Mouse (Mus musculus): ENCODE measurements around the gene Rab31.

Gene Rab31

DNA sequence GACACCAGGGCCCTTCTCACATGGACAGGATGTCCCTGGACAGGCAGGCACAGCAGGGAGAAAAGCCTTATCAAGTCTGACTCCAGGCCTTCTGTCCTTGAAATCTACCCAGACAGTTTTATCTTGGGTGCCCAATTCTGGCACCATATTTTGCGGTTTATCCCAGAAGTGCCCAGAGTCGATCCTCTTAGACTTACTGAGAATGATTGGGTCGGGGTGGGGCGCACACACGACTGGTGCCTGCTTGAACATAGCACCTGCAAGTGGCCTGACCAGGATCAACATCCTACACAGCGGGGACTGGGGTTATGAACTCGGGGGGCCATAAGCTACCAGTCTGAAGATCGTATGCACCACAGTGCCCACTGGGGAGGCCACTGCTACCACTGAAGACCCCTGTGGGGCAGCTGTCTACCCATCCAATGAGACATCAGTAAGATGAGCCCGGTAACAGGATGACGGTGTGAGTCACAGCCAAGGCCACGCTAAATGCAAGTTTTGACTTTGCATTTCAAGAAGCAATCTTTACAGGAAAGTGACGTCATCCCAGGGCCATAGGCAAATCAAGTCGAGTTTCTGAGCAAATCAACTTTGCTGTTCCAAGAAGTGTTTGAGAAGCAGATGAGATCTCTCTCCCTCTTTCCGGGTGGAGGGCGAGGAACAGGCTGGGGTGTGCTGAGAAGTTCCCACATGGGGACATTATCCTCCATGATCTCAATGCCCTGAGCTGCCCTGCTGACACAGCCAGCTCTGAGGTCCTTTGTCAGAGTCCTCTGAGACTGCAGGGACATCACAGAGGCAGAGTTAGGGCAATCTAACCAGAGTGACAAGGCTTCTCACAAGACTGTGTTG lies 32.5 kb downstream of the Rab31 start:
- no peak for DNase-seq (ENCODE audit: low read depth)

DNA sequence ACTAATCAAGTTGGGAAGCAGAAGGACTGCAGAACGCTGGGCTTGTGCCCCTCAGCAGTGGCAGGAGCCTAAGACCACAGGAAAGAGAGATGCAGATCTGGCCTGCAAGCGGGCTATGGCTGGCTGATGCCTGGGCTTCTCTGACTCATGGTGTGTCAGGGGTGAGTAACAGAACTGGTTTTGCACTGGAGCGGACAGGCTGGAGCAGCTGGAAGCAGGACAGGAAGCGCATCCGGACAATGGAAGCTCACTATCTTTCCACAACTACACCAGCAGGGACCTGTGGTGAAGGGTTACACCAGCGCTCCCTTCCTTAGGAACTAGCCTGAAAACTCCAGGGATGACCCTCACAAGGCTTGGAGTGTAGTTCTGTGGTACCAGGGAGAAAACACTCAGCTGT lies 34.9 kb downstream of the Rab31 start:
- no peak for DNase-seq (ENCODE audit: low read depth)

DNA sequence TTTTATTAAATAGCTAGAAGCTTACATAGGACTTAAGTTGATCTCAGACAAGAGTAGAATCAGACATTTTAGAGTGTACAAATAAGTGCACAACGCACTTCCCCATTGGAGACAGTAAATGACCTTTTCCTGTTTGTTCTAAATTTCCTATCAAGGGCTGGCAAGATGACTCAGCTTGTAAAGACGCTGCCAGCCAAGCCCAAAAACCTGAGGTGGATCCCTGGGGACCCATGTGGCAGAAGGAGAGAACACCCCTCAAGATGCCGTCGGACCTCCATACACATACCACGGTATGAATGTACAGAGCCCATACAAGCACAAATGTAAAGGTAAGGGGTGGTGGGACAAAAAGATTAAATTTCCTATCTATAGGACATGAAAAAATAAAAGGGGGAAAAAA lies 35.4 kb downstream of the Rab31 start:
- DNase-seq (ENCODE audit: low read depth), result no peak

DNA sequence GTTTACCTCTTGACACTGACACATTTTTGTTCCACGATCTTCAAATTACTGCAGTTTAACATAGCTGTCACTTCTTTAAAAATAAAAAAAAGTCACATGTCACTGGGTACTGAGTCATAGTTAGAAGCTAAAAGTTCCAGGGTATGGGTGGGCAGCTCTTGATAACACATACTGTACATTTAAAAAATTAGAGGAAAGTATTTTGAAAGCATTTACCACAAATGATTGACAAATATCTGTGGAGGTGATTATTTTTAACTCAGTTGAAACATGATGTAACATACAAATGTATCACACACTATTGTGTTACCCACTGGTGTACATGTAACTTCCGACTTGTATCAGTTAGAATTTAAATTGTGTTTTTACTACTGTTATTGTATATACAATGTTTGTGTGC lies 37.5 kb downstream of the Rab31 start:
- DNase-seq (ENCODE audit: low read depth), result no peak

DNA sequence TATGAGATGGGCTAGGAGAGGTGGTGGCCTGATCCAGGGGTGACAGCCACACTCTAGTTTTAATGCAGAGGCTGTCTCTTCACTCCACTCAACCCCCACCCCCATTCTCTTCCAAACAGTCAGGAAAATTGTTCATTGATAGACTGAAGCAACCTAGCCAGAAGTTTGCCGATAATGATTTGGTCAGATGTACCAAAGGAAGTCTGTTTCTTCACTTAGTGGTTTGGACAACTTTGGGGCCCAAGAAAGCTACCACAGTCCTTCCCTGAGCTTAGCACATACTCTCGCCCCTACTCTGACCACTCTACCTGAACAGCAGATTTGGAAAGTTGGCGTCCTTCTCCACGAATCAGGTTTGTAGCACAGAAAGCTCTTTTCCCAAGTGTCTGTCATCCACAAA lies 39.9 kb downstream of the Rab31 start:
- no peak for DNase-seq (ENCODE audit: low read depth)

DNA sequence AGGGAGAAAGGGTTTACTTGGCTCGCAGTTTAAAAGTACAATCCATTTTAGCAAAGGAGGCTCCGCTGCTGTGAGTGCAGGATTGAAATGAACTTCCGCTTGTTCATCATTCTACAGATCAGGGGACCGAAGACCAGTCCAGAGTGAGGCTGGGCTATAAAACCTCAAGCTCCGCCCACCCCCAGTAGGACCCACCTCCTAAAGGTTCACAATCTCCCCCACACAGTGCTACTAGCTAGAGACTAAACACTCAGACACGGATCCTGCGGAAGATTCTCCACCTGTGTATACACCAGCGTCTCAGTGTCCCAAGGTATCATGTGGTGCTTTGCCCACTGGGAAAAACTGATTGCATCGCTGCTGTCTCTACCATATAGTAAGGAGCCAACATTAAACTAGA lies 40.8 kb downstream of the Rab31 start:
- no peak for DNase-seq (ENCODE audit: low read depth)

DNA sequence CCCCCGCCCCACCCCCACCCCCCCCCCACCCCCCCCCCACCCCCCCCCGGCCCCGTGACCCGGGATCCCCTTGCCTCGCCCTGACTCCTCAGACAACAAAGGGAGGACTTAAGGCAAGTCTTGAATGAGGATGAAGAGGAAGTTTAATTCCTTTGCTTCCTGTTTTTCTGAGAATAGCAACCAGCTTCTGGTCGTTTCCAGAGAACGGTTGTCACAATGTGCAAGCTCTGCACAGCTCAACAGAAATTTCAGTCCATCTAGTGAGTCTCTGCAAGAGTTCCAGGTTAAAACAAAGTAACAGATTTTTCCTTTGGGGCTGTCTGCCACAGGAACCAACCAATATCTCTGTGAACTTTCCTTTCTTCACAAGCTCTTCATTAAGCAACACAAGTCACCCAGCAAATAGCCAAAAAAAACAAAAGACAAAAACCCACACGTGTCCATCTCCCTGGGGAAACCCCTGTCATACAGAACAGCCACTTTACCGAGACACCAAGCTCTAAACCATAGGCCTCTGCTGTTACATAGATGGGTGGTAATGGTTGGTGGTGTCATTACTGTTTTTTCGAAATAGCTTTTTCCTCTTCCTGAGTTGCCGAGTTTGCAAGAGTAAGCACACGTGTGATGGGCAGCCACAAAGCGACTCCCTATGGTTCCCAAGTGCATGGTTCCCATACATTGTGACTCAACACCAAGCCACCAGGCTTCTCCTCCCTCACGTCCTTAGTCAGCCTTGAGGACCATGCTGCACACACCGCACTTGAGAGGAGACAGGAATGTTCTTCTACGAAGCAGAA lies 42.4 kb downstream of the Rab31 start:
- no peak for DNase-seq (ENCODE audit: low read depth)

DNA sequence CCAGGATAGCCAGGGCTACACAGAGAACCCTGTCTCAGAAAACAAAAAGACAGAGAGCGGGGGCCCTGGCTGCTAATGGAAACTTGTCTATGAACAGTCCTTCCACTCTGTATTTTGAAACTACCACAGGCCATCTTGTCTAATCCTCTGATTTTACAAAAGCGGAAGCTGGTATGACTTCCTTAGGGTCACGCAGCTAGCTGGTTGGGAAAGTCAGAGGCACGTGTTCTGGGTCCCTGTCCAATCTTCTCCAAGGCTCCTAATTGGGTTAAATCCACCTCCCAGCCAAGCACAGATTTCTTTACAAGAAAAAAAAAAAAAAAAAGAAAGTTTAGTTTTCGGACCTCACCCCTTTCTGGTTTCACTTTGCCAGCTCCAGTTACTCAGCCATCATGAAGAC lies 45.8 kb downstream of the Rab31 start:
- DNase-seq (ENCODE audit: low read depth), result no peak

DNA sequence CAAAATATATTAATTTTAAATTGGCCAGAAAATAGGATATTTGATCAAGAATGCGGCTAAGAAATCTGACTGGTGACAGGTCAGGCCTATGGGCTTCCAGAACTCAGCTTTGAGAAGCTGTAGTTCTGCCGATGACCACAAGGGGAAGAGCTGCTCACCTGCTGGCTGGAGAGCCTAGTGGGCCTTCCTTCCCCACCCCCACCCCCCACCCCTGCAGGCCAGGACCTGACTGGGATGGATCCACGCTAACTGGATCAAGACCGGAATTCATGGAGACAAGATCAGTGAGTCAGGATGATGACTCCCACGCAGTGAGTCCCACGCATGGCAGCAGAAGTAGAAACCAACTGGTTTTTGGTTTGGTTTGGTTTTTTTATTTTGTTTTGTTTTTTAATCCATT lies 46.3 kb downstream of the Rab31 start:
- DNase-seq (ENCODE audit: low read depth), result no peak

DNA sequence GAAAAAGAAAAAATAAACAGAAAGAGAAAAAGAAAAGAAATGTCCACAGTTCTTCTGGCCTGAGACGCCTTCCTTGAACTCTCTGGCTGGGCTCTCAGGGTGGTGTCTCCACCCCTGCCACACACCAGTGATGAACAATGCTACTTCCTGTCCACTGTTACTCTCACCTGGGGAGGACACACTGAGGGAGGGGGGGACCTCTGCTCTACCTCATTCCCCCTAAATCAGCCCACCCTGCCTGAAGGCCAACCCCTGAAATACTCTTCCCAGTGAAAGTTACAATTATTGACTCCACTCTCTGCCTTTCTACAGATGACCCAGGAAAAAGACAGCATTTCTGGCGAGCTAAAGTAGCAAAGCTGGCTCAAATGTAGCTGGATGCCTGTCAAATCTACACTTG lies 46.7 kb downstream of the Rab31 start:
- DNase-seq (ENCODE audit: low read depth), result no peak

DNA sequence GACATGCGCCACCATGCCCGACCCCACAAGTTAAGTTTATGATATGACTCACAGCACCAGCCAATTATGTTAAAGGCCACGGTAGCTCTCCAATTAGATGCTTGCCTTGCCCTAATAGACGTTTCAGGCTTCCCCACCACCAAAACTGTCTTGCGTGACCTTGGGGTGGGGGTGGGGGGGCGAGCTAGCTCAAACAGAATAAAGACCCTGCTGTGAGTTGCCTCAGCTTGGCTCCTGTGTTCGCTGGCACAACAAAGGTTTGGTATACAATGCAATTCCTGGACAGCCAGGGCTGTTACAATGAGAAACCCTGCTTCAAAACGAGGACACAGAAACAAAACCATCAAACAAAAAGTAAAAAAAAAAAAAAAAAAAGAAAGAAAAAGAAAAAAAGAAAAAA lies 47.2 kb downstream of the Rab31 start:
- no peak for DNase-seq (ENCODE audit: low read depth)

DNA sequence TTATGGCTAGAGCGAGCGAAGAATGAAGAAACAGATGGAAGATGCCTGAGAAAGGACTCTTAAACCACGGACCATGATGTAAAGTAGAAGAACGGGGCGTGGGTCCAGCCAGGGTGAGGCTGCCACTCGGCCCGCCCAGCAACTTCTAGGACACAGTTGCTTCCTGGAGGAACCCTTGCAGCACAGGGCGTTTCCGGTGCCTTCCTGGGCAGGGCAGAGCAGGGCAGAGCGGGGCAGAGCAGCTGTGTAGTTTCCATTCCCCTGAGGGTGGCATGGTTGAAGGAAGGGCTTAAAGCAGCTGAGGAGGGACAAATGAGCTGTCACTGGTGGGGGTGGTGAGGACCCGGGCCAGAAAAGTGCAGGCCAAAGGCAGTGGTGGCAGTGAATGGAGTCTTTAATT lies 48.3 kb downstream of the Rab31 start:
- DNase-seq (ENCODE audit: low read depth), result no peak

DNA sequence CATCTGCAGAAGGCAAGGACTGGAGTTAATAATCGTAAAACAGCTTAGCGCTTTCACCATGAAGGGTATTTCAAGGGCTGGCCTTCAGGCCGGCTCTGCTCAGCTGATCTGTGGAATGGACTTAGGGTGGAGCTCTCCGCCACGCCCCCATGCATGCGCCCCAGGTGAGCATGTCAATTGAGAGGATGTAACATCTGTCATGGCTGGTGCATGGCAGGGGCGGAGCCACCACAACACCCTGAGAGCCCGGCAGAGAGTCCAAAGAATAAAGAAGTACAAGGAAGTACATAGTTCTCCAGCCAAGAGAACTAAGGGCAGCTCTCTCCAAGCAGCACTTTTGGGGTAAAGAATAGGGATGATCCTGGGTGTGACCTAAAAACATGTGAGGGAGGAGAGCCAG lies 48.9 kb downstream of the Rab31 start:
- no peak for DNase-seq (ENCODE audit: low read depth)

DNA sequence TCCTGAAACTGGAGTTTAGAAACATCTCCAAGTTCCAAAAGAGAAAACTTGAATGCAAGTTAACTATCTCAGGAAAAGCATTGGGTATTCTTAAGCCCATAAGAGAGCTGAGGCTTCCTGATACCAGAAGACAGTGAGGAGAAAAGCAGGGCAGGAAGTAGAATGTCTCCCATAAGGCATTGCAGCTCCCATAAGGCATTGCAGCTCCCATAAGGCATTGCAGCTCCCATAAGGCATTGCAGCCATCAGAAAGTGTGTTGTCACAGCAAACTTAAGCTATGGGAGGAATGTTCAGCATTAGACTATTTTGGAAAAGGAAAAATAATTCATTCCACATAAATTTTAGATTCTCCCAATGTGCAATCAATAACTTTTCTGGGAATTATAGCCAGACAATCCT lies 51.2 kb downstream of the Rab31 start:
- no peak for DNase-seq (ENCODE audit: low read depth)

DNA sequence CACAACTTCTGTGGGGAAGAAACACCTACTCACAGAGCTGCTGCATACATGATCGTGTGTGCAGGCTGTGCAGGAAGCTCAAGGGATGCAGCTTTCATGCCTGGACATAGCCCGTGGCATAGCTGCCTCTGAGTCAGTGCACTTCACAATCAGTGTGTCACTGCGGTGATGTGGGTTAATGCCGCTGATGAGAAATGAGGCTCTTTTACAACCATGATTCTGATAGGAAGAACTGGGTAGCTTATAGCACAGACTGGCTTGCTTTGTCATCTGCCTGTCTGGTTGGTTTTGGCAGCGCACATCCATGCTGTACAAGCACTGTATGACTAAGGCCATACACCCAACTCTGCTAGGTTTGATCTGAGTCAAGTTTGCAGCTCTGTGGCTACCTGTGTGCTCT lies 52.7 kb downstream of the Rab31 start:
- no peak for DNase-seq (ENCODE audit: low read depth)

DNA sequence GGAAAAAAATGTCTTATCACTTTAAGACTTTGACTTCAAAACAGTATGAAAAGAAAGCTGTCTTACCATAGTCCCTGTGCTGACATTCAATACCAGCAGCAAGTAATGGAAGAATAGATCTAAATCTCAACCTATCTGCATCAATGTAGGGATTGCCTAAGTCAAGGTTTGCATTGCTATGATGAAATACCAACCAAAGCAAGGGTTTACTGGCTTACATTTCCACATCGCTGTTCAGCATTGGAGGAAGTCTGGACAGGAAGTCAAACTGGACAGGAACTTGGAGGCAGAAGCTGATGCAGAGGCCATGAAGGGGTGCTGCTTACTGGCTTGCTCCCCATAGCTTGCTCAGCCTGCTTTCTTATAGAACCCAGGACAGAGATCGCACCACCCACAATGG lies 54.0 kb downstream of the Rab31 start:
- DNase-seq (ENCODE audit: low read depth), result no peak

DNA sequence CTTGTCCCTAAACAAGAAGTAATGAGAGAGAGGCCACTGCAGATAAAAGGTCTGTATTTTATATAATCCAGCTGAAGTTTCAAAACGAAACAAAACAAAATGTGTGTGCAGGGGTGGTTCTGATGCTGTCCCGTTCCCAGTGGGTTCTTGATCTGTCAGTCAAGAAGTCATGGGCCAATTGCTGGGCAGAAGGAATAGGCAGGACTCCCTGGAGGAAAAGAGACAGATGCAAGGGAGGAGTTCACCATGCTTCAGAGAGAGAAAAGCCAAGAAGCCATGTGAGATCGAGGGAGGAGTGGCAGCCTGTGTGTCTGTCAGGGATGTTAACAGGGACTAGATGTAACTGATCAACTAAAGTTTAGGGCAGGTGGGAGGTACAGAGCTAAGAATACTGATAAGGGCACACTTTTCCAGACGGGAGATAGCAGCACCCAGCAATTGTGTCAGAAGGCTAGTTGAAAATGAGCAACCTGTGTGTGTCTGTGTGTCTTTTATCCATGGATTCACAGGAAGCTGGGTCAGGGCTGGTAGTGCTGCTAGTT lies 54.8 kb downstream of the Rab31 start:
- DNase-seq (ENCODE audit: low read depth), result no peak

DNA sequence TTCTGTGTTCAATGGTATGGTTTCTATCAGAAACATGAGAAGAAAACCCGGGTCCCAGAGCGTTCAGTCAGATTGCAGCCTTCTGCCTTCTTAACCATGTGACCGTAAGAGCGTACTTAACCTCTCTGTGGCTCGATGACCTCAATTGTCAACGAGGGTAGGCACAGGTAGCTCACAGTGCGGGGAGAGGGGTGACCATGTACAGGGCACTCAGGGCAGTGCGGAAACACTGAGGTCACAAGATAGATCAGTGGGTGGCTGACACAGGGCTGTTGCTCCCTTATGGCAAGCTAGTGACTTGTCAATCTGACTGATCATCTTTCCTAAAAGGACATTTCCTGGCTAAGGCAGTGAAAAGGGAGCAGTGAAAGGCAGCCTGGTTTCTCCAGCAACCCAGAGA lies 58.5 kb downstream of the Rab31 start:
- no peak for DNase-seq (ENCODE audit: low read depth)

DNA sequence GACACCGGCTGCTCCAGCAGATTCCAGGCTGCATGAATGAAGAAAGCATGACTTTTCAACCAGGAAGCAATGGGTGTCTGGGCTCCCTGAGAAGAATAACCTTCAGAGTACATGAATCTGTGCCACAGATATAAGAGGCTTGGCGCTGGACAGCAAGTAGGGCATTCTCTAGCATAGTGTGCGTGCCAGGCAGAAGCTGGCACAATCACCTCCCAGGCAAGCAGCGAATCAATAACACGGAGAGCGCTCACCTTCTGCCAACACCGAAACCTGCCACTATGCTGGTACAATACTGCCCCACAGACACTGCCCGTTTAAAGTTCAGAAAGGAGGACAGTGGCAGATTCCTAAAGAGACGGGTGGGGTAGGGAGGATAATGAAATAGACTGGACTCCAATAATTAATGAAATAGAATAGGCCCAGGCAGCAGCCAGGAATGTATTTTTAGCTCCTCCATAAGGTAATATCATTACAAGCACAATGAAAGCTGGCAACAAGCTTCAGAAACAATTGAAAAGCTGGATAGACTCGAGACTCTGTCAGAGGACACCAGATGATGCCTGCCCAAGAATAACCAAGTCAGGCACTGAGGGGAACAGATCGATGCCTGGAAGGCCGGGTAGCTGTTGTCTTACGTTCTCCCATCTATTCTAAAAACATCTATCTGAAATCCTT lies 59.6 kb downstream of the Rab31 start:
- DNase-seq (ENCODE audit: low read depth), result no peak

DNA sequence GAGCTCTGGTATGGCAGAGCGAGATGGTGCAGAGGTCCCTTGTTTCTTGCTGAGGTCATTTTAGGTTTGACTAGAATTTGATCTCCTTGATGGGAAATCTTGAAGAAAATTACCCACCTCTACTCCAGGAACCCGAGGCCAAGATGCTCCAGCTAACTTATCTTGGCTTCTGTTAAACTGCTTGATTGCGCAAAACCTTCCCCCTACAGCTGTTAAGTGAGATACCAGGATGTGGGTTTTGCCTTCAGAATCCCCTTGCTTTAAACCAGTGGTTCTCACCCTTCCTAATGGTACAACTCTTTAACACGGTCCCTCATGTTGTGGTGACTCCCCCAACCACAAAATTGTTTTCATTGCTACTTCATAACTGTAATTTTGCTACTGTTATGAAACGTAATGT lies 60.8 kb downstream of the Rab31 start:
- no peak for DNase-seq (ENCODE audit: low read depth)

DNA sequence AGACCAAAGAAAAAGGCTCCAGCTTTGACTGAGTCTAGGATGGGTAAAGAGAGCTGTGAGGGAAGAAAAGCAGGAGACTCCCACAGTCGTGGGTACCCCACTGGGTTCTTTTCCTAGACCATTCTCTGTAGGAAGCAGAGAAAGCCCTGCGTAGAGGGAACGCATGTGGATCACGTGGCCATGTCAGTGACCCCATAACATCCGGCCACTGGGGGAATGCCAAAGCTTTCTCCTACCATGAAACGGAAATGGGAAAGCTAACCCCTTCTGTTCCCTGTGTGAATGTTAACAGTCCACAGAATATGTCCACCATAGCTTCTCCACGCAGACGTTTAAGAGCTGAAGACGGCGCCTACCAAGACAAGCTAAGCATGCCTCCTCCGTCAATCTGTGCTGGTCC lies 62.0 kb downstream of the Rab31 start:
- DNase-seq (ENCODE audit: low read depth), result no peak

DNA sequence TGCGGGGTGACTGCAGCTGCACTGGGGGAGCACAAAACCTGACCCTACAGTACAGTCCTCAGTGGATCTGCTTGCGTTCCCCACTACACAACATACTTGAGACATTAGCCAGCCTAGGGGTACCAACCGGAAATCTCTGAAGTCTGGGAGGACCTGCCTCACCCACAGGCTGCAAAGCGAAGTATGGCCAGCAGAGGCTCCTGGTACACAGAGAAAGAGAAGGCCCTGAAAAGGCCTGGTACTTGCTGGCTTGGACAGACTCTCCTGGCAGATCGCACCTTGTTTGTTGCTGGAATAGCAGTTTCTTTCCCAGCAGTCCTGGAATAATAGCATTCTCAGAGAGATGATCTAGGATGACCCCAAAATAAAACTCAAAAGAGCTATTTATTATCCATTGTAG lies 66.3 kb downstream of the Rab31 start:
- DNase-seq (ENCODE audit: low read depth), result no peak

All from c-Kit-positive CD71-negative TER-119-negative erythroid progenitor cells, embryonic 14.5 days (primary cell).